Mouse (Mus musculus): ENCODE results near the gene Casp3. TPM values are rescaled to one million over a fixed set of nuclear protein-coding genes. Genes with fewer than 3 reads are reported as not detected.

Casp3 gene
- total and polyA plus RNA-seq, 3 experiments = 1.6 to 3.3 (median 2.2) TPM

DNA sequence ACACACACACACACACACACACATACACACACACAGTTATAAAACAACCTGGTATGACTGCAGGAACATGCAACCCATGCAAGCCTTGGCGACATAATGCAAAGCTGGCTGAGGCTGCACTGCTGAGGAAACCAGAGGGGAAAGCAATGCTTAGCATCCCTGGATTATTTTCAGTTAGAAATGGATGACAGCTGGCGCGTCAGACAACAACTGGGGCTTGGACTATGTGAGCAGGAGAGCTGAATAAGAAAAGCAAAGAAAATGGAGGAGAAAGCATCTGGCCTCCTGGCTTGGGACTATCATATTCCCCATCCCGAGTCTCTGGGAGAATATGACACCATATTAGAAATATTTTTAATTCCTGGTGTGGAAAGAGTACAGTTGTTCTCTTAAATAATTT is 4.2 kb upstream of the Casp3 start:
- H3K27ac ChIP-seq = no peak overlapping the region; the same call in 1 of the 2 replicates
- H3K36me3 ChIP-seq (ENCODE audit: control insufficient read depth, insufficient read depth, low read length) = no peaks in the 10 kb centered on the region
- intact Hi-C loops (cut with DNase I) = no loop called here
- H3K27me3 ChIP-seq (ENCODE audit: control insufficient read depth, insufficient read depth, low read length) = no peaks in the 10 kb centered on the region
- H3K9ac ChIP-seq (ENCODE audit: low read depth, low read length) = no peak overlapping the region
- H3K79me2 ChIP-seq (replicated peaks; ENCODE audit: control insufficient read depth, insufficient read depth, low read length) = no peaks in the 10 kb centered on the region
- TF ChIP-seq POLR2A (IDR thresholded peaks at IDR 0.05; ENCODE audit: insufficient read depth, low read depth, low read length) = no peak
- no peak for TF ChIP-seq CTCF (IDR thresholded peaks at IDR 0.05)
- no peak for TF ChIP-seq EP300 (IDR thresholded peaks at IDR 0.05; ENCODE audit: insufficient read depth, low read depth, low read length)
- H3K4me1 ChIP-seq (ENCODE audit: control insufficient read depth, insufficient read depth, low read length) = peaks cover 3% of the 10 kb centered on the region; the same call in 1 of the 2 replicates
- 77% methylated on average over 4 of the region's 4 CpGs for WGBS
- H3K4me3 ChIP-seq = no peak overlapping the region
- no peak for DNase-seq

DNA sequence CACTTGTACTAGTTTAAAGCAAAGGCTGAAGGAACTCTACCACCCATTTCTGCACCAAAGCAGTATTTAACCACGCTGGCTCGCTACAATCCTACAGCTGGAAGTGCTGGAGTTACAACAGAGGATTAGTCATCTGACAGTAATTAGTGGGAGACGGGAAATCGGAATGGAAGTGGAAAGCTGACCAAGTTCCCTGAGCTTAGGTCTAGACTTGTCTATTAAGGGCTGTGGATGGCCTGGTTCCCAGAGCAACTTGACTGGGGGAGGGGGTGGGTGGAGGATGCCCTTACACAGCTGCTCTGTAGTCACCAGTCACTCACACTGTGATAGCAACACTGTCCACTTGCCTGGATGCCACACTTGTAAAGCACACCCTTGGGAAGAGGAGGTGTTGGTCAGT is 3.7 kb upstream of the Casp3 start:
- DNase-seq = peak in 1 of 2 experiments; percentile 17
- Histone ChIP-seq H3K4me1 (ENCODE audit: control insufficient read depth, insufficient read depth, low read length) (peaks cover 3% of the 10 kb centered on the region; the same call in 1 of the 2 replicates), H3K79me2 (replicated peaks; ENCODE audit: control insufficient read depth, insufficient read depth, low read length) (no peaks in the 10 kb centered on the region), H3K27me3 (ENCODE audit: control insufficient read depth, insufficient read depth, low read length) (no peaks in the 10 kb centered on the region), H3K36me3 (ENCODE audit: control insufficient read depth, insufficient read depth, low read length) (no peaks in the 10 kb centered on the region), H3K27ac (no peak overlapping the region; the same call in 1 of the 2 replicates), H3K4me3 (no peak overlapping the region), H3K9ac (ENCODE audit: low read depth, low read length) (no peak overlapping the region)
- TF ChIP-seq POLR2A (IDR thresholded peaks at IDR 0.05; ENCODE audit: insufficient read depth, low read depth, low read length) (no peak), EP300 (IDR thresholded peaks at IDR 0.05; ENCODE audit: insufficient read depth, low read depth, low read length) (no peak), CTCF (IDR thresholded peaks at IDR 0.05) (no peak)
- intact Hi-C loops (cut with DNase I) = no loop called here
- 34% methylated on average over 4 of the region's 4 CpGs for WGBS

DNA sequence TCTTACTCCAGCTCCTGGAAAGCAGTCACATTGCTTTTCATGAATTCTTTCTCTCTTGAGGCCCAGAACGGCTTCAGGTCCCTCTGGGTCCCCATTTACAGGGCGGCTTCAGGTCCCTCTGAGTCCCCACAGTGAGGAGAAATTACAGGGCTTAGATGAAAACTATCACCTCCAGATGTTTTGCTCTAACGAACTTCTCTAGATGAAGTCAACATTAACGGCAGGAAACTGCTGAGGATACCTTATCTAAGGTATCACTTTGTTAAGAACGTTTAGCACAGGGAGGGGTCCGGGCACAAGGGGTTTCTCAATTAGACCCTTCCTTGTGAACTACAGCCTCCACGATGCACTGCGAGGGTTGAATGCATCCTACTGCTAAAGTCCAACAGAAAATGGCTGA is 1.2 kb upstream of the Casp3 start:
- WGBS = 70% methylated on average over 8 of the region's 8 CpGs

DNA sequence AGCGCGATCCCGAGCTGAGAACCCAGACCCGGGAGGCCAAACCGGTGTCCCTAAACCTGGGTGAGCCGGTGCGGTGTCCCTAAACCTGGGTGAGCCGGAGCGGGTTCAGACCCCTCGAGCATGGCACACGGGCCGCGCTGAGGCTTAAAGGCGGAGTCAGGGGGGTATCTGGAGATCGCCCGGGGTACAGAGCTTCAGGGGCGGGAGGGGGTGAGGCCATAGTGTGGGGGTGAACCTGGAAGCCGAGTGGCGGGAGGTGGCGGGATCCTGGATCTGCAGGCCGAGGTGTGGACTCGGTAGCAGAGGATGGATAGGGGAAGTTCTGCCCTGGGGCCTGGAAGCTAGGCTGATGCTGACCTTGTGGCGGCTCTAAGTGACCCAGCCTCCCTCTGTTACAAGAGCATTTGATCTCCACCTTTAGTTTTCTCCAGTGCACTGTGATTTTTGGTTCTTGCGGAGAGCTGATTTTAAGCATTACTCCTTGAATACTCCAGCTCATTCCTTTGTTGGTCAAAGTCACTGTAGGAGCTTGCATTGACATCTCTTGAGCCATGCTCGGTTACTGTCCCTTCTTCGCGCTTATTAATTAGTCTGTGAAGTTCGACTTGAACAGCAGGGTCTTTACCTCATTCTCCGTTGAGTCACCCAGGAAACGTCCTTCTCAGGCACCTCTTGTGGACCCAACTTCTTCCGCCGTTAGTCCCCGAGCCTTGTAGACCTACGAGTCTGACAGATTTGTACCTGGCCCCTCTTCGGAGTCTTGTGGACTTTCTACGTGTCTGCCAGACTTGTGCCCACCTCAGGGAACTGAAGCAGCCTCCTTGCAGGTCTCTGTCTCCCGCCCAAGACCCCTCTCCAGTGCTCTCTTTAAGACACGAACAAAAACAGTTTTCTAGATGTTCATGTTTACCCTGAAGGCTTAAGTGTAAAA is 864 bp downstream of the Casp3 start:
- TF ChIP-seq CTCF (IDR thresholded peaks at IDR 0.05) (no peak), POLR2A (IDR thresholded peaks at IDR 0.05; ENCODE audit: insufficient read depth, low read depth, low read length) (no peak), EP300 (IDR thresholded peaks at IDR 0.05; ENCODE audit: insufficient read depth, low read depth, low read length) (no peak)
- peak overlapping the region; percentile 71 for H3K9ac ChIP-seq (ENCODE audit: low read depth, low read length)
- no peaks in the 10 kb centered on the region for H3K79me2 ChIP-seq (replicated peaks; ENCODE audit: control insufficient read depth, insufficient read depth, low read length)
- H3K27me3 ChIP-seq (ENCODE audit: control insufficient read depth, insufficient read depth, low read length) = no peaks in the 10 kb centered on the region
- H3K4me3 ChIP-seq = peak overlapping the region; percentile 69
- no peak for DNase-seq
- H3K27ac ChIP-seq = peak overlapping the region; percentile 65
- peaks cover 3% of the 10 kb centered on the region; the same call in 1 of the 2 replicates for H3K4me1 ChIP-seq (ENCODE audit: control insufficient read depth, insufficient read depth, low read length)
- no peaks in the 10 kb centered on the region for H3K36me3 ChIP-seq (ENCODE audit: control insufficient read depth, insufficient read depth, low read length)
- intact Hi-C loops (cut with DNase I) = loop anchor here (2.0 to 5.0 kb wide), 2 partner anchors 67 to 119 kb away; partner anchors contain the start of gene Irf2
- WGBS = 2% methylated on average over 38 of the region's 38 CpGs

More for the DNA sequence above, 1.2 kb upstream of the Casp3 start:
- no peak overlapping the region for H3K9ac ChIP-seq (ENCODE audit: low read depth, low read length)
- DNase-seq = no peak
- no peaks in the 10 kb centered on the region for H3K79me2 ChIP-seq (replicated peaks; ENCODE audit: control insufficient read depth, insufficient read depth, low read length)
- intact Hi-C loops (cut with DNase I) = loop anchor here (5.0 kb wide), 1 partner anchor 121 kb away; the partner anchor contains the start of gene Irf2
- H3K4me3 ChIP-seq = no peak overlapping the region
- H3K27me3 ChIP-seq (ENCODE audit: control insufficient read depth, insufficient read depth, low read length) = no peaks in the 10 kb centered on the region
- H3K36me3 ChIP-seq (ENCODE audit: control insufficient read depth, insufficient read depth, low read length) = no peaks in the 10 kb centered on the region
- no peak for TF ChIP-seq EP300 (IDR thresholded peaks at IDR 0.05; ENCODE audit: insufficient read depth, low read depth, low read length)
- no peak for TF ChIP-seq CTCF (IDR thresholded peaks at IDR 0.05)
- TF ChIP-seq POLR2A (IDR thresholded peaks at IDR 0.05; ENCODE audit: insufficient read depth, low read depth, low read length) = no peak
- H3K27ac ChIP-seq = no peak overlapping the region
- peaks cover 3% of the 10 kb centered on the region; the same call in 1 of the 2 replicates for H3K4me1 ChIP-seq (ENCODE audit: control insufficient read depth, insufficient read depth, low read length)

DNA sequence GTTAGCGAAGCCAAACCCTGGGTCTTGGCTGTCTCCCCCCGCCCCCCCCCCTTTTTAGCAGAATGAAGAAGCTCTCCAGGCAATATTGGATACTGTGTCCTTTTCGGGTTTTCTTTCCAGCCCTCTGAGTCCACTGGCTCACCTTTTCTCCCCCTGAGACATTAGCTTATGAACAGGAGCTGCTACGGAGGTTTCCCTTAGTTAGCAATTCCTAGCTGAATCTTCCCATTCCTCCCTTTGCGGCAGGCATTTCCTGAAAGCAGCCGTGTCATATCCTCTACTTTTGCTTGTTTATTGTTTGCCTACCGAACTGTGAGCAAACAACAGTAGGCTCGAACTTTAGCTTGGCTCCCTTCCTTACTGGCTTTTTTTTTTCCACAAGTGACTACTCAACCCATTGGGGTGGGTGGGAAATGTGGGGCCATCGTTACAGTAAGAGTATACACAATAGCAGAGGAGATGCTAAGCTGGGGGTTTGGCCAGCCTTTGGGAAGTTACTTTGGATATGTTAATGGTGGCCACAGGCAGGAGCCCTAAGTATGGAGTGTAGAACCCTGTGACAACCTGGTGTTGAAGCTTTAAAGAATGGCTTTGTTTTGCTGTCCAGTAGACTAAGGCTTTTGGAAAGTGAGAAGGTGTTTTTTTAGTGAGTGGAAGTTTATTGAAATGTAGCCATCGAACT is 1.7 kb downstream of the Casp3 start:
- Histone ChIP-seq H3K9ac (ENCODE audit: low read depth, low read length) (peak overlapping the region; percentile 71; the same call in 1 of the 2 replicates), H3K79me2 (replicated peaks; ENCODE audit: control insufficient read depth, insufficient read depth, low read length) (0 out of 2 replicates have a peak, but pooled peaks cover 1% of the 10 kb centered on the region), H3K4me1 (ENCODE audit: control insufficient read depth, insufficient read depth, low read length) (peaks cover 1% of the 10 kb centered on the region; the same call in 1 of the 2 replicates), H3K36me3 (ENCODE audit: control insufficient read depth, insufficient read depth, low read length) (no peaks in the 10 kb centered on the region), H3K4me3 (peak overlapping the region; percentile 69), H3K27ac (peak overlapping the region; percentile 65), H3K27me3 (ENCODE audit: control insufficient read depth, insufficient read depth, low read length) (no peaks in the 10 kb centered on the region)
- 15% methylated on average over 10 of the region's 10 CpGs for WGBS
- DNase-seq = no peak
- intact Hi-C loops (cut with DNase I) = loop anchor here (2.0 to 5.0 kb wide), 2 partner anchors 68 to 119 kb away; partner anchors contain the start of gene Irf2
- no peak for TF ChIP-seq EP300 (IDR thresholded peaks at IDR 0.05; ENCODE audit: insufficient read depth, low read depth, low read length)
- TF ChIP-seq CTCF (IDR thresholded peaks at IDR 0.05) = no peak
- TF ChIP-seq POLR2A (IDR thresholded peaks at IDR 0.05; ENCODE audit: insufficient read depth, low read depth, low read length) = no peak

All from heart, adult 2 months (tissue).